Mouse (Mus musculus) lung, postnatal 0 days (tissue): ENCODE measurements around the gene Cmip. TPM values are rescaled to one million over a fixed set of nuclear protein-coding genes. Genes with fewer than 3 reads are reported as not detected.

Experiments
- ATAC-seq: fragments of 200-750 bp; cut with Nextera tagmentation; 2 replicates; pipeline ENCODE4 v1.8.0; 2017; ENCODE audit warnings: moderate library complexity
- DNase-seq: peaks from one replicate; pipeline ENCODE4 v3.0.0-alpha.2; 2016; ENCODE audit warnings: low spot score
- H3K27ac ChIP-seq: fragments of 300-500 bp; sonication (generic); 2 replicates; pipeline ENCODE4 v1.5.1; 2014; ENCODE audit warnings: antibody characterized with exemption, mild to moderate bottlenecking, low read length, mixed read lengths
- H3K27me3 ChIP-seq: fragments of 300-500 bp; sonication (generic); replicated peaks from 2 replicates; pipeline ENCODE4 v1.6.1; 2014; ENCODE audit warnings: low read length, mixed read lengths; ENCODE audit not compliant: insufficient read depth
- H3K36me3 ChIP-seq: fragments of 300-500 bp; sonication (generic); 2 replicates; pipeline ENCODE4 v1.6.1; 2014; ENCODE audit warnings: low read length, mixed read lengths; ENCODE audit not compliant: insufficient read depth
- H3K4me1 ChIP-seq: fragments of 300-500 bp; sonication (generic); 2 replicates; pipeline ENCODE4 v1.6.1; 2014; ENCODE audit warnings: antibody characterized with exemption, low read depth, low read length, mixed read lengths; ENCODE audit not compliant: insufficient read depth
- H3K4me2 ChIP-seq: fragments of 300-500 bp; sonication (generic); replicated peaks from 2 replicates; pipeline ENCODE4 v1.6.1; 2014; ENCODE audit warnings: low read depth, mild to moderate bottlenecking, low read length, moderate library complexity, mixed read lengths
- H3K4me3 ChIP-seq: fragments of 300-500 bp; sonication (generic); 2 replicates; pipeline ENCODE4 v1.5.1; 2014; ENCODE audit warnings: low read depth, low read length
- H3K9ac ChIP-seq: fragments of 300-500 bp; sonication (generic); replicated peaks from 2 replicates; pipeline ENCODE4 v1.6.1; 2014; ENCODE audit warnings: low read depth, mild to moderate bottlenecking
- H3K9me3 ChIP-seq: fragments of 300-500 bp; sonication (generic); 2 replicates; pipeline ENCODE4 v1.6.1; 2016; ENCODE audit warnings: low read length, mixed read lengths
- CTCF ChIP-seq: IDR thresholded peaks from 2 replicates; pipeline ENCODE4 v1.5.1; 2016; ENCODE audit warnings: antibody characterized with exemption, mild to moderate bottlenecking
- EP300 ChIP-seq: IDR thresholded peaks from 2 replicates; pipeline ENCODE4 v1.6.1; 2016; ENCODE audit warnings: antibody characterized with exemption, mild to moderate bottlenecking, control low read depth
- WGBS: fragments of 180-500 bp; shearing (Covaris S2); extraction: QIAGEN DNeasy Blood & Tissue Kit; methylation state at CpG from one replicate; pipeline ENCODE4 v1.1.7; 2014; 5-methylcytosine and 5-hydroxymethylcytosine counted together
- polyA plus RNA-seq: library from polyadenylated mRNA; unstranded; fragments of >200 nt; fragmentation: Nextera tagmentation; extraction: Ambion mirVana; gene quantifications from 2 replicates; pipeline ENCODE4 v1.2.1, GENCODE M21; 2015

Gene Cmip
- polyA plus RNA-seq, 1 experiment from 2014 or later = 27.6 TPM

DNA sequence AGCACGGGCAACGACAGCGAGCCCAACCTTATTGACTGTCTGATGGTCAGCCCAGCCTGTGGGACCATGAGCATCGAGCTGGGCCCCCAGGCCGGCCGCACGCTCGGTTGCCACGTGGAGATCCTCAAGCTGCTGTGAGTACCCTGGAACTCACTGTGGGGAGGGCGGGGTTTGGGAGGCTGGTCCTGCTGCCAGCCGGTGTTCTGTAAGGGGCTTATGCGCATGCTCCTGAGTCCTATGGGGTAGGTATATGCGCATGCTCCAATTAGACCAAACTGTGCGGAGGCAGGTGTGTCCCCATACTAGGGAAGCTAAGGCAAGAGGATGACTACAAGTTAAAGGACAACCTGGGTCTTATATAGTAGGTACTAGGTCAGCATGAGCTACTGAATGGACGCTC lies 179.9 kb downstream of the Cmip start:
- H3K9me3 ChIP-seq = no peaks in the 10 kb centered on the region
- H3K9ac ChIP-seq = no peak overlapping the region
- H3K36me3 ChIP-seq = peaks cover 38% of the 10 kb centered on the region
- TF ChIP-seq EP300 (no peak), CTCF (no peak)
- H3K4me1 ChIP-seq = no peaks in the 10 kb centered on the region
- 94% methylated on average over 15 of the region's 15 CpGs for WGBS
- DNase-seq = no peak
- H3K27me3 ChIP-seq = no peaks in the 10 kb centered on the region
- H3K4me3 ChIP-seq = no peak overlapping the region
- ATAC-seq = no peak
- no peak overlapping the region for H3K4me2 ChIP-seq
- H3K27ac ChIP-seq = no peak overlapping the region

DNA sequence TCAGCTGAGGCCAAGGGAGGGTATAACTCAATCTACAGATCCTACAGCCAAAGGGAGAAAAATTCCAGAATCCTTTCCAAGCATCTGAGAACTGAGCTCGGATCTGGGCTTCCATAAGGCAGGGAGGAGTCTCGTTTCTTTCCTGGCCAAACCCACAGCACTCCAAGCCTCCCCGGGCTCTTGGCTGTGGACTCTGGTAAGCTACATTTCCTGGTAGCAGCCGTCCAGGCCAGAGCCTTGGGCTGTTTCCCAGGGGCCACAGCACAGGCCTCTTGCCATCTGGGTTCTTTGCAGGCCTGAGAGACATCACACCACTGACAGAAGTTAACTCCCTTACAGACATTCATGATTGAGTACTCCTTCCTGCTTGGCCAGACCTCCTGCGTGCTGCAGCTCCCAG lies 180.8 kb downstream of the Cmip start:
- DNase-seq = no peak
- WGBS = 66% methylated on average over 5 of the region's 5 CpGs
- H3K9ac ChIP-seq = no peak overlapping the region

DNA sequence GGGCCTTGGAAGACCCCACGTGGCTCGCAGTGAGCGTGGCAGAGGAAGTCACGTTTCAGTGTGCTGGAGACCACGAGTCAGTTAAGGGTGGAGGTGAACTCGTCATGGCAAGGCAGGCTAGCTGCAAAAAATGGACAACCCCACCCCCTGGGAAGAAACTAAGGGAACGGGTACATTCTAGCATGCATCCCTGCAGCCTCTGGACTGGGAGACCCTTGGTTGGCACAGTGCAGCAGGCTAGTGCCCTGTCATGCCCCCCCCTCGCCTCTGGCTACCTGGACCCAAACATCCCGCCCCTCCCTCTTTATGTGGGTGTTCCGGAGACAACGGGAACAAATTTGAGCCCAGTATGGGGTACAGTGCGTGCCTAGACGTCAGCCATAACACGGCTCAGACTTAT lies 183.5 kb downstream of the Cmip start:
- Histone ChIP-seq H3K9ac (no peak overlapping the region), H3K4me2 (no peak overlapping the region), H3K4me3 (no peak overlapping the region), H3K36me3 (peaks cover 39% of the 10 kb centered on the region), H3K27ac (no peak overlapping the region), H3K27me3 (no peaks in the 10 kb centered on the region), H3K4me1 (no peaks in the 10 kb centered on the region), H3K9me3 (no peaks in the 10 kb centered on the region)
- 75% methylated on average over 14 of the region's 14 CpGs for WGBS
- no peak for ATAC-seq
- DNase-seq = no peak
- TF ChIP-seq CTCF (no peak), EP300 (no peak)

More for the DNA sequence above, 180.8 kb downstream of the Cmip start:
- TF ChIP-seq CTCF (no peak), EP300 (no peak)
- no peak overlapping the region for H3K27ac ChIP-seq
- H3K27me3 ChIP-seq = no peaks in the 10 kb centered on the region
- no peak overlapping the region for H3K4me3 ChIP-seq
- H3K4me2 ChIP-seq = no peak overlapping the region
- ATAC-seq = no peak
- H3K36me3 ChIP-seq = peaks cover 31% of the 10 kb centered on the region
- H3K4me1 ChIP-seq = no peaks in the 10 kb centered on the region
- no peaks in the 10 kb centered on the region for H3K9me3 ChIP-seq

DNA sequence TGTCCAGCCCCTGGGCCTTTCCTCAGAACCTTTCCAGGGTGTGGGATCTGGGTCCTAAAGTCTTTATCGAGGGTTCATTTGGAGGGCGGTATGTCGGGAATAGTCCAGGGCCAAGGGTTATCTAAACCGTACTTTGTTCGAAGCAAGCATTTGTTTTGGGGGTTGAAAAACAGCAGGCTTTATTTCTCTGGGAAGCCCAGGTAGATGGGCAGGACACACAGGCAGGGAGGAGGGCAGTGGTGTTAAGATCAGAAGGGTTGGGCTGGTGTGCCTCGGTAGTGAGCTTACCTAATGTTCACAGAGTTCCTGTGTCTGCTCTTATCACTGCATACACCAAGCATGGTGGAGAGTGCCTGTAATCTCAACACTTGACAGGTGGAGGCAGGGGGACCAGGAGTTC lies 183.9 kb downstream of the Cmip start:
- no peaks in the 10 kb centered on the region for H3K9me3 ChIP-seq
- no peak overlapping the region for H3K27ac ChIP-seq
- peaks cover 43% of the 10 kb centered on the region for H3K36me3 ChIP-seq
- H3K4me3 ChIP-seq = no peak overlapping the region
- no peaks in the 10 kb centered on the region for H3K4me1 ChIP-seq
- TF ChIP-seq CTCF (no peak), EP300 (no peak)
- 57% methylated on average over 6 of the region's 6 CpGs for whole genome bisulfite sequencing
- H3K27me3 ChIP-seq = no peaks in the 10 kb centered on the region
- ATAC-seq (no peak), DNase-seq (no peak)
- H3K4me2 ChIP-seq = no peak overlapping the region
- H3K9ac ChIP-seq = no peak overlapping the region

DNA sequence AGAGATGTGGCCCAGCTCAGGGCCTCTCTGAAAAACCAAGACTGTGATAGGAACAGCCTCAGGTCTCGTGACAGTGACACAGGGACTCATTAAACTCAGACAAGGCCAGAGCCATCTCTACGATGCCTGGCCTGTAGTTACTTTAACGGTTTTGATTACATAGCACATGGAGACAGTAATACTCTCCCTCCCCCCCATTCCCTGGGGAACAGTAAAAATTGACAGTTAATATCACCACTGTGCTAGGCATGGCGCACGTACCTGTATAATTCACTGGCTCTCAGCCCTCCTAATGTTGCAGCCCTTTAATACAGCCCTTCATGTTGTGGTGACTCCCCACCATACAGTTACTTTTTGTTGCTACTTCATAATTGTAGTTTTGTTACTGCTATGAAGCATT lies 188.6 kb downstream of the Cmip start:
- no peak for DNase-seq
- 90% methylated on average over 5 of the region's 5 CpGs for WGBS
- Histone ChIP-seq H3K36me3 (peaks cover 44% of the 10 kb centered on the region), H3K4me1 (no peaks in the 10 kb centered on the region), H3K4me2 (no peak overlapping the region), H3K27ac (no peak overlapping the region), H3K9me3 (no peaks in the 10 kb centered on the region), H3K4me3 (no peak overlapping the region), H3K27me3 (no peaks in the 10 kb centered on the region), H3K9ac (no peak overlapping the region)
- ATAC-seq = no peak
- TF ChIP-seq EP300 (no peak), CTCF (no peak)

DNA sequence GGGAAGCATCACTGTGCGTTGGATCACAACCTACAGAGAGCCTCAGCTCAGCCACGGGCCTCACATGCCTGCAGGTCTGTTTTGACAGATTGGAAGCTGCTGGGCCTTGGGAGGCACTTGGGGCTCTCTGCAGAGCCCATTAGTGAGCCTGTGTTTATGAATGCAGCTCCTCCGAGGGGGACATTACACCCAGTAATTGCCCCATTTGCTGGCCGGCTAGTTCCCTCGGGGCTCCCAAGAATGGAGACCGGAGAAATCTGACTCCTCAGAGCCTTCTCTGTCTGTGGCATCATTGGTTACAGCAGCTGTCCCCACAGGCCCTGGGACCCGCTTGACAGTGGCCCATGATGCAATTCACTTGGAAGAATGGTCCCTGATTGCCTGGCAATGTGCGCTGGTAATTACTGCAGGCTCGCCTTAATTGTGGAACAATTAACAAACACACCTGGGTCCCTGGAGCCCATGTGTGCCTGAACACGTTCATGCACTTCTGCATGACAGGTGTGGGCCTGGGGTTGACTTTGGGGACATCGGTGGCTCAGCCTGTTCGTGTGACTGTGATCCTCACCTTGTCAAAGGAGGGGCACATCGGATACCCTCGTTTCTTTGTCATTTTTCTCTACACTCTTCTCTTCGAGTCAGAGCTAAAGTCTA lies 189.6 kb downstream of the Cmip start:
- H3K4me3 ChIP-seq = no peak overlapping the region
- WGBS = 76% methylated on average over 15 of the region's 15 CpGs
- H3K27ac ChIP-seq = no peak overlapping the region
- H3K27me3 ChIP-seq = no peaks in the 10 kb centered on the region
- no peak for DNase-seq
- no peak overlapping the region for H3K9ac ChIP-seq
- peaks cover 50% of the 10 kb centered on the region for H3K36me3 ChIP-seq
- H3K4me1 ChIP-seq = no peaks in the 10 kb centered on the region
- H3K4me2 ChIP-seq = no peak overlapping the region
- H3K9me3 ChIP-seq = no peaks in the 10 kb centered on the region
- TF ChIP-seq CTCF (no peak), EP300 (no peak)
- ATAC-seq = no peak

DNA sequence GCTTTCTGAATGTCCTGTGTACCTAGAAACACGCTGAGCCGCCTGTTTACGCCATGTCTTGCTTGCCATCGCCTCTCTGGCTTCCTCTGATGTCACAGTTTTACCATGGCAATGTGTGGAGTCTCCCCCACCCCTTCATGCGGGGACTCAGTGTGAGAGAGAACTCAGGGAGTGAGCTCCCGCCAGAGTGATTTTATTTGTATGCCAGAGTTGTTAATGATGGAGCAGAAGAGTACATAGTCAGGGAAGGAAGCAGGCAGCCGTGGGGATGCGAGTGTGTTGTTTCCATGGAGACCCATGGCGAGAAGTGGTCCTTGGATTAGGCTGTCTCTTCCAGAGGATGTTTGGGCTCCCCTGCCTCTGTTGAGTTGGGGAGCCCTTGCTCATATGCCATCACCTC lies 194.2 kb downstream of the Cmip start:
- 80% methylated on average over 9 of the region's 9 CpGs for WGBS
- ATAC-seq = no peak
- H3K27ac ChIP-seq = no peak overlapping the region
- H3K27me3 ChIP-seq = no peaks in the 10 kb centered on the region
- no peak overlapping the region for H3K4me3 ChIP-seq
- TF ChIP-seq EP300 (no peak), CTCF (no peak)
- H3K4me1 ChIP-seq = no peaks in the 10 kb centered on the region
- no peaks in the 10 kb centered on the region for H3K9me3 ChIP-seq
- peaks cover 69% of the 10 kb centered on the region for H3K36me3 ChIP-seq
- H3K9ac ChIP-seq = no peak overlapping the region
- DNase-seq = no peak
- H3K4me2 ChIP-seq = no peak overlapping the region
